Mouse (Mus musculus): ENCODE data around the gene Csk. TPM values are rescaled to one million over a fixed set of nuclear protein-coding genes. Genes with fewer than 3 reads are reported as not detected.

Gene Csk
- total RNA-seq, 2 experiments from 2014 or later: 35.9 to 44.5 TPM

GRCm38 (mm10) chr9:57640384-57640783 lies 13.0 kb downstream of the Csk start:
- intact Hi-C loops (cut with DNase I): no loop called here
- DNase-seq: peak; percentile 66 to 71

GRCm38 (mm10) chr9:57639661-57640328 lies 13.6 kb downstream of the Csk start:
- intact Hi-C loops (cut with DNase I): no loop called here
- no peak for DNase-seq

DNA sequence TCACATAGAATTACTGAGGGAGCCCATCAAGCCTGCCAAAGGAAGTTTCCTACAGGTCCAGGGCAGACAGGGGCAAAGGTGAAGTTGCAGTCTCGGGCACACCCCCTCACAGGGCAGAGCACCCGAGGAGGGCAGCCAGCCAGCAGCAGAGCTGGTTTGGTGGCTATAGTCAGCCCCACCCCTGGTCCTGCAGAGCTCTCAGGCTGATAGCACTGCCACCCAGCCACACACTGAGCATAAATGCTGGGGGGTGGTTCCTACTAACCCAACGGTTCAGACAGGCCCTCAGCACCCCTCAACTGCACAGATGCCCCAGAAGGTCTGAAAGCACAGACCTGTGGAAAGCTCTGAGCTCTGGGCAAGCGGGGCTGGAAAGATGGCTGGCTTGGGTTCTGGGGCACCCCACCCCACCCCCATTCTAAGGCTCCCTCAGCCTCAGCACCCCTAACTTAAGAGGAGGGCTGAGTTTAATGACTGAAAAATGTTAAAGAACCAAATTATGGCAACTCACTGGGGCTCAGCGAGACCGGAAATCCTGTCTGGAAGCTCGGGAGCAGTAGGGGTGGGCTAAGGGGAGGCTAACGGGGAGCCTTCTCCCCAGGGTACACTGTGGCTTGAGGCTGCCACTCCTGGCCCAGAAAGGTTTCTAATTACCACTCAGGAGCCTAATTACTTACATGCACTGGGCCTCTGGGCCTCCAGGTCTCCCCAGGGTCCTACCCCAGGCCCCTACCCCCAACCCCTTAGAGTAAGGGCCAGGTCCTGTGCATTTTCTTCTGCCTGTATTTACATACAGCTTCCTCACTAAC lies 14.6 kb downstream of the Csk start:
- no peak for DNase-seq
- intact Hi-C loops (cut with DNase I): no loop called here

DNA sequence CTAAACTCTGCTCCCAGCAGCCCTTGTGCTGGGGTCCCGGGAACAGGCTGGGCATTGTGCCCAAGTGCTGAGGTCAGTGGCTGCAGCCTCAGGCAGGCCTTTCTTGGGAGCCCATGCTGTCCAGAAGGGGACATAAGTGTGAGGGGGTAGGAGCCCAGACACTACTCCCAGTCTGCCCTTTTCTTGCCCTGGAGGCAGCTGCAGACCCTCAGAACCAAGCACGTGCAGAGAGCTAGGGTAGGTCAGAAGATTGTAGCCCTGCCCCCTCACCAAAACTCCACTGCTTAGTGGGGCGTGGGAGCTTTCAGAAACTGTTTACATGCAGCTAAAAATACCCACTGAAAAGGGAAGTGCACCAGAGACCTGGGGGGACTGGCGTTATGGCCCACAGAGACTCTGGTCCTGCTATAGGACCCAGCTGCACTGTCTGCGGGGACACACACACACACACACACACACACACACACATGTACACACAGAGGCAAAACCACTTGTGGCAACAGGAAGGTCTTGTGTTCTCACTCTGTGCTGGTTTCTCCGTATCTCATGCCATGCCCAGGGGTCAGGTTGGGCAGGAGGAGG lies 15.6 kb downstream of the Csk start:
- intact Hi-C loops (cut with DNase I): no loop called here
- DNase-seq: peak; percentile 85 to 87

DNA sequence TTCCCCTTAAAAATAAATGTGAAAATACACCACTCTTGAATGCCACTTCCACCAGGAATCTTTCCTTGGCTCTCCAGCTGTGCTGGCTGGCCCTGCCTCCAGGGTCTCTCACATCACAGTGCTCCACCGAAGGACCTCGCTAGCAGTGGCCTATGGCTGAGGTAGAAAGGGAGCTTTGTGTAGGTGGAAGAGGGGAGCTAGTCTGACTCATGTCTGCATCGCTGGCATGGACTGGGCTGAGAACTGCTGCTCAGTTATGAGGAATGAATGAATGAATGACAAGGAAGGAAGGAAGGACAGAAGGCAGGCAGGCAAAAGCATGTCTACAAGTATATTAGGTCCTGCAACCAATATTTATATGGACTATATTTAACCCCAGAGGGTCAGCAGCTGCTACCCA lies 16.2 kb downstream of the Csk start:
- intact Hi-C loops (cut with DNase I): no loop called here

GRCm38 (mm10) chr9:57633481-57634024 lies 19.9 kb downstream of the Csk start:
- intact Hi-C loops (cut with DNase I): no loop called here
- DNase-seq: no peak

More for the DNA sequence above, 16.2 kb downstream of the Csk start:
- no peak for DNase-seq

GRCm38 (mm10) chr9:57629118-57629874 lies 24.1 kb downstream of the Csk start:
- intact Hi-C loops (cut with DNase I): loop anchor here (1.0 kb wide), 2 partner anchors 16 to 26 kb away; no protein-coding TSS in a partner anchor
- peak; percentile 81 to 91 for DNase-seq

- intact Hi-C loops (cut with DNase I): loop anchor here (1.0 kb wide), 2 partner anchors 17 to 27 kb away; no protein-coding TSS in a partner anchor
Observed at GRCm38 (mm10) chr9:57628717-57629116, 24.7 kb downstream of the Csk start.

GRCm38 (mm10) chr9:57627892-57628291 lies 25.5 kb downstream of the Csk start:
- intact Hi-C loops (cut with DNase I): no loop called here
- no peak for DNase-seq

More at GRCm38 (mm10) chr9:57628717-57629116, 24.7 kb downstream of the Csk start:
- DNase-seq: no peak

- intact Hi-C loops (cut with DNase I): no loop called here
- no peak for DNase-seq
Observed at GRCm38 (mm10) chr9:57627191-57627590, 26.2 kb downstream of the Csk start.

DNA sequence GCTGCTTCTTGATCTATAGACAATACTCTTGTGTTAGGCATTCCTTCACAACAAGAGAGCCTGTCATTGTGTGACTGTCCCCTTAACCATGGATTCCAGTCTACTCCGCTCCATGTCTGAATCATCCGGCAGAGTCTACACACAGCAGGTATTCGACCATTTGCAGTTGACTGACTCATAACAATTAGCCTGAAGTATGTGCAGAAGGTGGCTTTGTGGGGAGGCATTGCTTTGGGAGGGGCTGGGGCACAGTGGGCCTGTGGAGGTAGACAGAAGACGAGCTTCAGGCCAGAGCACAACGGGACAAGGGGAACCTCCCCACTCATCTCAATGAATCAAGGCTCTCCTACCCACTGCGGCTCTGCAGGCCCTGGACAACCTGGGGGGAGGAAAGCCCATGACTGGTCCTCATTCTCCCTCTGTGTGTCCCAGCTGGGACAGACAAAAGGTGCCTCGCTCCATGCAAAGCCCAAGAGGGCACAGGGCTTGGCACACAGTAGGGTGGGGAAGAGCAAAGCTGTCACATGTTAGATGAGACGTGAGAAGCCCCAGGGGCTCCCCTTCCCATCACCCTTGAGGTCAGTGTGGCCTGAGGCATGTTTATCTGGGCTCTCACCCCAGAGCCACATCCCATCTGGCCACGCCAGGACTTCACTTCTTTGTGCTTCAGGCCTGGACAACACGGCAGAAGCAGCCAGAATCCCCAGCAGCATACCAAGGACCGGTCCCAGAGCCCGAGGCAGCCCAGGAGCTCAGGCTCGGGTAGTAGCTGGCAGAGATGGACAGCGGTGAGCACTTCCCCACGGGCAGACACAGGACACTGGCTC lies 27.5 kb downstream of the Csk start:
- intact Hi-C loops (cut with DNase I): no loop called here
- DNase-seq: no peak

DNA sequence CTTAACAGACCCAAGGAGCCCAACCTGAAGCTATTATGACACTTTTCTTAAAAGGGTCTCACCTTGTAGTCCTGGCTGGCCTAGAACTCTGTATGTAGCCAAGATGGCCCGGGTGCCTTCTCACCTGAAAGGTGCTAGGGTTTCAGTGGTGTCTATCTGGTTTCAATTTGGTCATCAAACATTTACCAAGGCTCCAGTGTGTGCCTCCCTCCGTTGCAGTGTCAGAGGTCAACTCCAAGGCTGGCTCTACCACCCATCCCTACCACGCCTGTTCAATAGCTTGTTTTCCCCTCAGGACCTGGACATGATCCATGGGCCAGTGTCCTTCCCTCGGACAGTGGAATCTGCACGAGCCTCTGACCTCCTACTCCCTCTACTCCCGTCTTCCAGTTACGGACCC lies 29.1 kb downstream of the Csk start:
- DNase-seq: no peak
- intact Hi-C loops (cut with DNase I): no loop called here

DNA sequence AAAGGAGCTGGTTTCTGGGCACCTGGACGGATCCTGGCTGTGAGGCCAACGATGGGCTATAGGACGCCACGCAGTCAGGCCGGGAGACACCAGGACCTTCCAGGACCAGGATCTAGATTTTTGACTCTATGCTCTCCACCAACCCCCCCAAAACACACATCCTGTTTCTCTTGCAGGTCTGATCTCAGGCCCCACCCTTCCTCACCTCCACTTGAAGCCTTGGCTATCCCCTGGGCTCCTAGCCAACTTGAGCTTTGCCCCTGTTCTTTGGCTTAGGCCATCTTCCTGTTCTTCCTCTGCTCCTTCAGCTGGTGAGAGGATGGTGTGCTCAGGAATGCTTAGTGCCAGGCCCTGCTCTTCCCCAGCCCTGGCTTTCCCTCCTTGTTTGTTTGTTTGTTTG lies 32.8 kb downstream of the Csk start, which contains the start of gene Lman1l:
Lman1l (minus strand) TSS at position 101 of the 400 bp plus-strand sequence.
- DNase-seq: no peak
- intact Hi-C loops (cut with DNase I): no loop called here

GRCm38 (mm10) chr9:57618854-57619253 lies 34.6 kb downstream of the Csk start:
- no peak for DNase-seq
- intact Hi-C loops (cut with DNase I): no loop called here

- intact Hi-C loops (cut with DNase I): no loop called here
Observed at GRCm38 (mm10) chr9:57617556-57618169, 35.8 kb downstream of the Csk start.

GRCm38 (mm10) chr9:57614786-57615185 lies 38.6 kb downstream of the Csk start:
- intact Hi-C loops (cut with DNase I): no loop called here
- DNase-seq: peak in 1 of 2 experiments; percentile 32

More at GRCm38 (mm10) chr9:57617556-57618169, 35.8 kb downstream of the Csk start:
- DNase-seq: no peak

- intact Hi-C loops (cut with DNase I): no loop called here
- peak in 1 of 2 experiments; percentile 35 for DNase-seq
Observed at GRCm38 (mm10) chr9:57613975-57614374, 39.5 kb downstream of the Csk start.

DNA sequence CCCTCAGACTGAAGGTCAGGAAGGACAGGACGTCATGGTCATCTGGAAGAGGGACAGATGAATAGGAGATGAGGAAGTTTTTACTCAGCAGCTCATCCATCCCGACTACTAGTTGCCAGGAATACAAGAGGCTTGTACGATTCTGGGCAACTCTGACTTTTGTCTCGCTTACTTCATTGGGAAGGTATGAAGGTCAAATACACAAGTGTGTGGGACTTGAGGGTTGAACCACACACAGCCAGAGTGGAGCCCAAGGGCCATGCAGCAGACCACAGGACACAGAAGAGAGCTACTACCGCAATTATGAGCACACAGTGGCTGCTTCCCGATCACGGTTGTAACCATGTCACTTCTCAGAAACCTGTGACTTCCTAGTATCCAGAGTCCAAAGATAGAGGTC lies 40.8 kb downstream of the Csk start:
- intact Hi-C loops (cut with DNase I): no loop called here
- DNase-seq: no peak

- DNase-seq: no peak
- intact Hi-C loops (cut with DNase I): no loop called here
Observed at GRCm38 (mm10) chr9:57610359-57610826, 43.0 kb downstream of the Csk start.
